Mouse (Mus musculus) lung, adult 2 months (tissue): ENCODE results near the gene Insrr.

Experiments used
- CTCF ChIP-seq: fragments of 200-500 bp; IDR thresholded peaks from 2 replicates; pipeline ENCODE4 v1.5.1; 2011; ENCODE audit warnings: mild to moderate bottlenecking, low read length, control low read depth; ENCODE audit not compliant: insufficient read depth
- POLR2A ChIP-seq: fragments of 200-500 bp; IDR thresholded peaks from 2 replicates; pipeline ENCODE4 v1.6.1; 2011; ENCODE audit warnings: low read depth, mild to moderate bottlenecking, control low read depth, low read length, borderline replicate concordance; ENCODE audit errors: extremely low read depth

GRCm38 (mm10) chr3:87854795-87855568 lies 58.2 kb downstream of the Insrr start:
- TF ChIP-seq CTCF, result no peak
- no peak for TF ChIP-seq POLR2A
